Mouse (Mus musculus) MEL (cell line): ENCODE measurements at regions not wholly inside any gene's neighbourhood (a gene's known extent, or its start where the extent isn't known, plus 50 kb on each side); places are given as distances from the start of the nearest gene placed in this dataset.

Experiments
- DNase-seq: peaks from one replicate; pipeline ENCODE4 v3.0.0; 2011; ENCODE audit warnings: low read depth, low spot score
- H3K27ac ChIP-seq: 2 replicates; pipeline ENCODE4 v1.5.1; 2012; ENCODE audit warnings: low read depth, mild to moderate bottlenecking, control low read depth, low read length, moderate library complexity; ENCODE audit not compliant: control insufficient read depth
- H3K27me3 ChIP-seq, 2 experiments: fragments of 150-350 bp in 1 of 2; sonication (generic) in 1 of 2; 2 replicates each; pipeline ENCODE4 v1.6.1; 2012; ENCODE audit warnings: low read length in 2 of 2, mild to moderate bottlenecking in 2 of 2, improper control_type of control experiment in 1 of 2, moderate library complexity in 1 of 2; ENCODE audit not compliant: insufficient read depth in 2 of 2, control insufficient read depth in 1 of 2
- H3K36me3 ChIP-seq, 2 experiments: 2 replicates each; pipeline ENCODE4 v1.6.1; 2012 to 2014; ENCODE audit warnings: low read length in 2 of 2, improper control_type of control experiment in 1 of 2, inconsistent platforms in 1 of 2, mild to moderate bottlenecking in 1 of 2; ENCODE audit not compliant: insufficient read depth in 2 of 2, control insufficient read depth in 1 of 2
- H3K4me1 ChIP-seq, 2 experiments: fragments of 150-350 bp in 1 of 2; sonication (generic) in 1 of 2; 2 replicates each; pipeline ENCODE4 v1.6.1; 2012; ENCODE audit warnings: low read length in 2 of 2, improper control_type of control experiment in 1 of 2, mild to moderate bottlenecking in 1 of 2; ENCODE audit not compliant: insufficient read depth in 2 of 2, control insufficient read depth in 1 of 2
- H3K4me3 ChIP-seq, 2 experiments: fragments of 150-350 bp in 1 of 2; sonication (generic) in 1 of 2; 2 replicates each; pipeline ENCODE4 v1.5.1; 2012; ENCODE audit warnings: low read depth in 2 of 2, low read length in 2 of 2, mild to moderate bottlenecking in 2 of 2, moderate library complexity in 2 of 2, control low read depth in 1 of 2, improper control_type of control experiment in 1 of 2; ENCODE audit not compliant: control insufficient read depth in 1 of 2, insufficient read depth in 1 of 2
- H3K79me2 ChIP-seq: 2 replicates; pipeline ENCODE4 v1.6.1; 2012; ENCODE audit warnings: mild to moderate bottlenecking, low read length, moderate library complexity; ENCODE audit not compliant: control insufficient read depth, poor library complexity, insufficient read depth
- H3K9ac ChIP-seq: 2 replicates; pipeline ENCODE4 v1.6.1; 2012; ENCODE audit warnings: low read depth, mild to moderate bottlenecking, control low read depth, low read length, moderate library complexity; ENCODE audit not compliant: control insufficient read depth, poor library complexity, severe bottlenecking
- H3K9me3 ChIP-seq: fragments of 150-350 bp; sonication (generic); replicated peaks from 2 replicates; pipeline ENCODE4 v1.6.1; 2012; ENCODE audit warnings: mild to moderate bottlenecking, low read length, improper control_type of control experiment, moderate library complexity; ENCODE audit not compliant: insufficient read depth
- BHLHE40 ChIP-seq: IDR thresholded peaks from 2 replicates; pipeline ENCODE4 v1.6.1; 2012; ENCODE audit warnings: low read depth, mild to moderate bottlenecking, inconsistent platforms, low read length, improper control_type of control experiment, borderline replicate concordance
- CTCF ChIP-seq, 3 experiments: IDR thresholded peaks in 2 of 3; conservative IDR thresholded peaks in 1 of 3; 2 replicates each; pipeline ENCODE4 v1.5.1; 2011 to 2012; ENCODE audit warnings: low read length in 3 of 3, low read depth in 2 of 3, mild to moderate bottlenecking in 2 of 3, improper control_type of control experiment in 1 of 3, inconsistent platforms in 1 of 3, mixed read lengths in 1 of 3, moderate library complexity in 1 of 3; ENCODE audit not compliant: control insufficient read depth in 1 of 3, insufficient read depth in 1 of 3, poor library complexity in 1 of 3, severe bottlenecking in 1 of 3
- ELF1 ChIP-seq: IDR thresholded peaks from 2 replicates; pipeline ENCODE4 v1.6.1; 2014; ENCODE audit warnings: low read depth, mild to moderate bottlenecking, inconsistent platforms, low read length, improper control_type of control experiment, moderate library complexity
- EP300 ChIP-seq, 2 experiments: IDR thresholded peaks; 2 replicates each; pipeline ENCODE4 v1.6.1; 2011; ENCODE audit warnings: improper control_type of control experiment in 2 of 2, low read length in 2 of 2, low read depth in 1 of 2, mild to moderate bottlenecking in 1 of 2
- HCFC1 ChIP-seq: IDR thresholded peaks from 2 replicates; pipeline ENCODE4 v1.6.1; 2012; ENCODE audit warnings: low read depth, mild to moderate bottlenecking, inconsistent platforms, low read length, improper control_type of control experiment, moderate library complexity
- JUND ChIP-seq: IDR thresholded peaks from 2 replicates; pipeline ENCODE4 v1.6.1; 2011; ENCODE audit warnings: low read depth, mild to moderate bottlenecking, improper control_type of control experiment, low read length
- MAX ChIP-seq: IDR thresholded peaks from 2 replicates; pipeline ENCODE4 v1.6.1; 2011; ENCODE audit warnings: low read length, improper control_type of control experiment
- MAZ ChIP-seq: IDR thresholded peaks from 2 replicates; pipeline ENCODE4 v1.6.1; 2012; ENCODE audit warnings: low read depth, mild to moderate bottlenecking, inconsistent platforms, low read length, improper control_type of control experiment
- MEF2A ChIP-seq: IDR thresholded peaks from 2 replicates; pipeline ENCODE4 v1.6.1; 2014; ENCODE audit warnings: low read depth, mild to moderate bottlenecking, inconsistent platforms, low read length, improper control_type of control experiment; ENCODE audit not compliant: poor library complexity, insufficient replicate concordance, severe bottlenecking; ENCODE audit errors: extremely low read depth
- MXI1 ChIP-seq: IDR thresholded peaks from 2 replicates; pipeline ENCODE4 v1.6.1; 2011; ENCODE audit warnings: mild to moderate bottlenecking, low read depth, low read length, improper control_type of control experiment
- NRF1 ChIP-seq: IDR thresholded peaks from 2 replicates; pipeline ENCODE4 v1.6.1; 2014; ENCODE audit warnings: low read depth, mild to moderate bottlenecking, inconsistent platforms, low read length, improper control_type of control experiment, moderate library complexity; ENCODE audit not compliant: poor library complexity, insufficient read depth, severe bottlenecking
- POLR2AphosphoS2 ChIP-seq: IDR thresholded peaks from 2 replicates; pipeline ENCODE4 v1.6.1; 2011; ENCODE audit warnings: low read length, improper control_type of control experiment
- RAD21 ChIP-seq: IDR thresholded peaks from 2 replicates; pipeline ENCODE4 v1.6.1; 2011; ENCODE audit warnings: mild to moderate bottlenecking, low read depth, low read length, improper control_type of control experiment
- RCOR1 ChIP-seq: IDR thresholded peaks from 2 replicates; pipeline ENCODE4 v1.6.1; 2012; ENCODE audit warnings: low read depth, mild to moderate bottlenecking, inconsistent platforms, low read length, improper control_type of control experiment
- SMC3 ChIP-seq: IDR thresholded peaks from 2 replicates; pipeline ENCODE4 v1.6.1; 2011; ENCODE audit warnings: low read depth, low read length, improper control_type of control experiment
- TCF12 ChIP-seq: IDR thresholded peaks from 2 replicates; pipeline ENCODE4 v1.6.1; 2014; ENCODE audit warnings: low read depth, mild to moderate bottlenecking, inconsistent platforms, low read length, improper control_type of control experiment, moderate library complexity
- UBTF ChIP-seq: IDR thresholded peaks from 2 replicates; pipeline ENCODE4 v1.6.1; 2012; ENCODE audit warnings: low read depth, mild to moderate bottlenecking, inconsistent platforms, low read length, improper control_type of control experiment, moderate library complexity, borderline replicate concordance; ENCODE audit not compliant: insufficient read depth
- USF1 ChIP-seq: IDR thresholded peaks from 2 replicates; pipeline ENCODE4 v1.6.1; 2014; ENCODE audit warnings: low read depth, mild to moderate bottlenecking, inconsistent platforms, low read length, improper control_type of control experiment, moderate library complexity
- USF2 ChIP-seq, 2 experiments: IDR thresholded peaks; 2 replicates each; pipeline ENCODE4 v1.6.1; 2011 to 2012; ENCODE audit warnings: improper control_type of control experiment in 2 of 2, low read length in 2 of 2, borderline replicate concordance in 1 of 2, inconsistent platforms in 1 of 2, low read depth in 1 of 2, mild to moderate bottlenecking in 1 of 2; ENCODE audit not compliant: insufficient read depth in 1 of 2
- ZC3H11A ChIP-seq: IDR thresholded peaks from 2 replicates; pipeline ENCODE4 v1.6.1; 2012; ENCODE audit warnings: low read depth, mild to moderate bottlenecking, inconsistent platforms, low read length, improper control_type of control experiment
- ZKSCAN1 ChIP-seq: IDR thresholded peaks from 2 replicates; pipeline ENCODE4 v1.6.1; 2012; ENCODE audit warnings: low read depth, mild to moderate bottlenecking, inconsistent platforms, low read length, improper control_type of control experiment, moderate library complexity
- ZNF384 ChIP-seq: IDR thresholded peaks from 2 replicates; pipeline ENCODE4 v1.6.1; 2012; ENCODE audit warnings: low read depth, mild to moderate bottlenecking, inconsistent platforms, low read length, improper control_type of control experiment

DNA sequence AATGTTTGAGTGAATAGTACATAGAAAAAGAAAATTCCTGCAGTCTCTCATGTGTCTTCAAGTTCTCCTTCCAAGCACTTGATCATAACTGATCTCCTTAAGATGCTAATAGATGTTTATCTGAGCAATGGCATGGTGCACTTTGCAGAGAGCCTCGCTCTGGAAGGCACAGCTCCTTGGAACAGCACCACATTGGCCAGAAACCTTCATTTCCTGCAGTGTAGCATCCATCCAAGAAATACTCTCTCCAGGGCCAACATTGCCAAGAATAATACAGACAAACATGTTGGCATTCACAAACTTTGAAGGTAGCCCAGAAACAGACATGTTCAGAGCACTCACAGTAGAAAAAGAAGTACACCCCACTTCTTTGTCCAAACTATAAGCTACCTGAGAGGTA, 623.7 kb downstream of the 1700064H15Rik start:
- H3K9me3 ChIP-seq = no peaks in the 10 kb centered on the region
- H3K4me3 ChIP-seq = no peak overlapping the region
- no peaks in the 10 kb centered on the region for H3K79me2 ChIP-seq
- no peaks in the 10 kb centered on the region for H3K4me1 ChIP-seq
- DNase-seq = no peak
- H3K27ac ChIP-seq = no peak overlapping the region
- H3K36me3 ChIP-seq = no peaks in the 10 kb centered on the region
- H3K27me3 ChIP-seq = no peaks in the 10 kb centered on the region
- no peak overlapping the region for H3K9ac ChIP-seq
- TF ChIP-seq POLR2AphosphoS2 (no peak), EP300 (IDR thresholded peaks at IDR 0.05; ENCODE audit: low read depth in 1 of 2, low read length in 2 of 2) (no peak), ZKSCAN1 (no peak), RAD21 (no peak)

GRCm38 (mm10) chr3:19044566-19044965, 583.9 kb downstream of the 1700064H15Rik start:
- Histone ChIP-seq H3K27ac (no peak overlapping the region), H3K9ac (no peak overlapping the region), H3K9me3 (no peaks in the 10 kb centered on the region), H3K36me3 (no peaks in the 10 kb centered on the region), H3K4me1 (no peaks in the 10 kb centered on the region), H3K79me2 (no peaks in the 10 kb centered on the region), H3K4me3 (no peak overlapping the region), H3K27me3 (no peaks in the 10 kb centered on the region; a peak in 1 of 4 replicates)
- no peak for DNase-seq
- TF ChIP-seq MAZ (no peak), EP300 (IDR thresholded peaks at IDR 0.05; ENCODE audit: low read depth in 1 of 2, low read length in 2 of 2) (no peak)

DNA sequence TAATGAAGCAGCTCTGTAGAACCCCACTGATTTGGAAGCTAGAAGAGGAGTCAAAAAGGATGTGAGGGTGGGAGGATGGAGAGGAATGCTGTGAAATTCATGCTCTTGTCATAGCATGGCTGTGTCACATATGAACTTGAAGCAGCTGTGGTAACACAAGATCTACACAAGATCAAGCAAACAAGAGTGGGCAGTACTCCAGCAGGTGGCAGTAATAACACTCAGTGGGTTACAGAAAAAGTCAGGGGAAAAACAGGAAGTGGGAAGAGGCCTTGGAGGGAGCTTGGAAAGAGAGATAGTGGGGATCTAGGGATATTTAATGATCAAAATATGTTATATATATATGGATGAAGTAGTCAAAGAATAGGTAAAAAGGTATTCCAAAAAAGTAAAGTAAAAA, 582.5 kb downstream of the 1700064H15Rik start:
- Histone ChIP-seq H3K9ac (no peak overlapping the region), H3K36me3 (no peaks in the 10 kb centered on the region), H3K9me3 (no peaks in the 10 kb centered on the region), H3K4me1 (no peaks in the 10 kb centered on the region), H3K27me3 (no peaks in the 10 kb centered on the region; a peak in 1 of 4 replicates), H3K4me3 (no peak overlapping the region), H3K79me2 (no peaks in the 10 kb centered on the region), H3K27ac (no peak overlapping the region)
- TF ChIP-seq ZNF384 = no peak
- no peak for TF ChIP-seq RCOR1
- no peak for TF ChIP-seq ZC3H11A
- TF ChIP-seq CTCF (IDR thresholded peaks at IDR 0.05 in 2 of 3, conservative IDR thresholded peaks at IDR 0.05 in 1 of 3; ENCODE audit: control insufficient read depth in 1 of 3, insufficient read depth in 1 of 3, low read depth in 2 of 3, low read length in 3 of 3, poor library complexity in 1 of 3, severe bottlenecking in 1 of 3) = peak in 2 of 3 experiments; percentile 21 to 50; a peak in 4 of 6 replicates
- TF ChIP-seq MXI1 = no peak
- peak; percentile 43 for TF ChIP-seq SMC3
- TF ChIP-seq USF2 (IDR thresholded peaks at IDR 0.05; ENCODE audit: borderline replicate concordance in 1 of 2, insufficient read depth in 1 of 2, low read depth in 1 of 2, low read length in 2 of 2) = no peak
- TF ChIP-seq RAD21 = peak; percentile 26
- no peak for TF ChIP-seq USF1
- no peak for TF ChIP-seq BHLHE40
- no peak for TF ChIP-seq TCF12
- no peak for TF ChIP-seq MEF2A
- no peak for TF ChIP-seq UBTF
- TF ChIP-seq HCFC1 = no peak
- no peak for TF ChIP-seq MAZ
- TF ChIP-seq JUND = no peak
- TF ChIP-seq NRF1 = no peak
- TF ChIP-seq ELF1 = no peak
- TF ChIP-seq MAX = no peak
- peak; percentile 50 for DNase-seq
